Mouse (Mus musculus) spleen, postnatal 4 days (tissue): ENCODE measurements around the gene Ranbp10.

ENCODE experiments used
- DNase-seq, 2 experiments: peaks; one replicate each; pipeline ENCODE4 v3.0.0; 2022; ENCODE audit warnings: low spot score in 2 of 2

Gene Ranbp10

DNA sequence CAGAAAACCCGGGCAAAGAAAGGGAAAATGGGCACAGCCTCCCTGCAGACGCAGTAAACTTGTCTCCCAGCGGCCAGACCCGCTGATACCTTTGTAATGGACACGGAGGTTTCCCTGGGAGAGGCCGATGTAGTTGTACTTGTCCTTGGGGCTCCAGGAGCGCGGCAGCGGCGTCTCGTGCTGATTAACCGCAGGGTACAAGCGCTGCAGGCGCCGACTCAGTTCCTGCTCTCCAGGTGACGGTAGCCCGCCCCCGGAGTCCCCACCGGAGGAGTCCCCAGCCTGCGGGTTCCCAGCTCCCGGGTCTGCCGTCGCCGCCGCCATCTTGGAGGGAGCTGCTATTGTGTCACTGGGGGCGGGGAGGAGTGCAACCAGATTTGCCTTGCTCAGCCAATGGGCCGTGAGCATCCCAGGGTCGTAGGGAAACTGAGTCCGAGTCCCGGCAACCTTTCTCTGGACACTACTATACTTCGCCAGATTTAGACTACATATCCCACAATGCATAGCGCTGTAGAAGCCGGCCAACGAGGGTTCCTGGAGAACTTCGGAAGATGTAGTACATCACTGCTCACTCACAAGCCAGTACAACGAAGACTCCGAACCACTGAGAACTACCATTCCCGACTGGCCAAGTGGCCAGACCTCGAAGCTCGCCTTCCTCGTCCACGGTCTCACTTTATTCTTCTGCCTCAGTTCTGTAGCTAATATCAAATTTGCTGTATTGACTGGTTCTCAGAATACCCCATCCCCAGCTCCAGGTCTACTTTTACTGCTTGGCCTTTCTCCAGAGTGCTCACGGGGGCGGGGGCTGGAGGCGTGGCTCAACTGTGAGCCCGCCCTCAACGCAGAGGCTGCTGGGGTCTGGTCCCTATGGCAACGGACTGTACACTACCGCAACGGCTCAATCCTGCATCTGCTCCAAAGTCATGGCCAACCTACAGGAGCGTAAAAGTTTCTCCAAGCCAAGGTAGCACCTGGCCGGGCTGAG is at the start of gene Ranbp10, which contains the start of gene Tsnaxip1:
TSS of gene Ranbp10 (minus strand) at position 490 of the 988 bp plus-strand sequence.
TSS of gene Tsnaxip1 (plus strand) at position 871 of the 988 bp plus-strand sequence.
- peak; percentile 94 to 96 for DNase-seq

DNA sequence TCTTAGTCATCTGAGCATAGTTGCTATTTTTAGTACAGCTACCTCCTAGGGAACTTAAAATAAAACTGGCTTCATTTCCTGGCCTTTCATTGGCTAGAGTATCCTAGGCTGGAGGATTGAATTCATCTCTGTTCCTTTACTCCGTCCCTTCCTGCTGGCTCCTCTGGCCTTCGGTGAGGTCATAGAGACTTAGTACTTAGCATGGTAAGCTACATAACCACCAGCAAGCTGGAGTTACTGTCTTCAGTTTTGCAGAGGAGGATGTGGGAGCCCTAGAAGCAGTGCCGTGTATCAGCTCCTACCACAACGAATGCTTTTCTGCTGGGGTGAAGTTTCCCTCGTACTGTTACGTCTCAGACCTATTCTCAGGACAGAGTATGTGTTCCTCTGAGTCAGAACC is 47.2 kb upstream of the Ranbp10 start:
- DNase-seq = no peak

DNA sequence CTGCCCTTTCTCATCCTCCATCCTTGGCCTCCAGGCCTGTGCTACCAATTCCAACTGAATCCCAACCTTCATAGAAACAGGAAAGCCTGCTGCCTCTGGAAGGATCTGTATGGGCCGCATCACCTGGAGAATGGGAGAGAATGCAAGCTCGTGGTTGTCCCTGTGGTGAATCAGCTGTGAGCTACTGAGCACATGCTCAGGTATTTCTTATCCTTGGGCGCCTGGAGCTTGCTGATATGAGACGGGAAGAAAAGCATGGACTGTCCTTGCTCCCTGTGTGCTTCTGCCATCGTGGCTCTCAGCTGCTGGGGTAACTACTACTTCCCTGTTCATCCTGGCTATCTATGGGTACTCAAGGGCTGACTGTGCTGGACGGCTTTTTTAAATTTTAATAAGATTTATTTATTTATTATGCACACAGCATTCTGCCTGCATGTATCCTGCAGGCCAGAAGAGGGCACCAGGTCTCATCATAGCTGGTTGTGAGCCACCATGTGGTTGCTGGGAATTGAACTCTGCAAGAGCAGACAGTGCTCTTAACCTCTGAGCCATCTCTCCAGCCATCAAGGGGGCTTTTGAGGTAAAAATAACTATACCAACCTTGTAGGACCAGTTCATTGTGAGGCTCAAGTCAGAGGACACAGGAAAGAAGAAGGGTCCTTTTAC is 39.3 kb upstream of the Ranbp10 start:
- no peak for DNase-seq

GRCm38 (mm10) chr8:105861951-105862350 is 34.8 kb upstream of the Ranbp10 start:
- peak in 1 of 2 experiments; percentile 34 for DNase-seq

DNA sequence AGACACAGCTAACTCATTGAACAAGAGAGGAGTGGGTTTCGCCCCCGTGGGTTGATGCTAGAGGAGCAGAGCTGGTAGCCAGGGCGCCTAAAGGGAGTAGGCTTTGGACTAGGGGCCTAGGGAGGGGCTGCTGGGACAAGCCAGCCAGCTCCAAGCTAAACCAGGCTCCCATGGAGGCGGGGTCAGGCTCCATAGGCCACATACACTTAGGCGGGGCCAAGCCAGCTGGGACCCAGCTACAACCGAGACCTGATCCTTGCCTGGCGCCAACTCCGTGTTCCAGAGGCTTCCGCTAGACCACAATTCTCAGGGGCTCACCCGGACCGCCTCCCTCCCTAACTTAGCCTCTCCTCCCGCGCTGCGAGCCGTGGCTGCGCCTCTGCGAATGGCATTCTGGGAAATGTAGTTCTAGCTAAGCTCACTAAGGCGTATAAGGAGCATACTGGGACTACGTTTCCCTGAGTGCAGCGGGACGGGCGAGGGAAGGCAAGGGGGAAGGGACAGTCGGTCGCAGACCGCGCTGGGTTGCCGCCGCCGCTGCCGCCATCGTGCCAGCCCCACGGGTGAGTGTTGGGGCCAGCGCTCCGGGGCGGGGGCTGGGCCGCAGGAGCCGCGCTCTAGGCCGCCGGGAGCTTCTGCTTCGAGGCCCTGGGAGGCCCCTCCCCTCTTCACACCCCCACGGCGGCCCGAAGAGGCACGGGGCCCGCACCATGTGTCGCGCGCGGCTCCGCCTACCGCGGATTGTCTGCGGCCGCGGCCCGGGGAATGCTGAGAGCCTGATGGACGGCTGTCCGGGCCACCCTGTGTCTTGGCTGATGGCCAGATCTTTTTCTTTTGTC is 33.2 kb upstream of the Ranbp10 start, which contains the start of gene Nutf2:
TSS of gene Nutf2 (plus strand) at position 438 of the 839 bp plus-strand sequence.
- DNase-seq = peak; percentile 91 to 93

- DNase-seq = peak in 1 of 2 experiments; percentile 47
Observed at GRCm38 (mm10) chr8:105859314-105859713, 32.2 kb upstream of the Ranbp10 start.

GRCm38 (mm10) chr8:105858495-105858894 is 31.3 kb upstream of the Ranbp10 start:
- no peak for DNase-seq

DNA sequence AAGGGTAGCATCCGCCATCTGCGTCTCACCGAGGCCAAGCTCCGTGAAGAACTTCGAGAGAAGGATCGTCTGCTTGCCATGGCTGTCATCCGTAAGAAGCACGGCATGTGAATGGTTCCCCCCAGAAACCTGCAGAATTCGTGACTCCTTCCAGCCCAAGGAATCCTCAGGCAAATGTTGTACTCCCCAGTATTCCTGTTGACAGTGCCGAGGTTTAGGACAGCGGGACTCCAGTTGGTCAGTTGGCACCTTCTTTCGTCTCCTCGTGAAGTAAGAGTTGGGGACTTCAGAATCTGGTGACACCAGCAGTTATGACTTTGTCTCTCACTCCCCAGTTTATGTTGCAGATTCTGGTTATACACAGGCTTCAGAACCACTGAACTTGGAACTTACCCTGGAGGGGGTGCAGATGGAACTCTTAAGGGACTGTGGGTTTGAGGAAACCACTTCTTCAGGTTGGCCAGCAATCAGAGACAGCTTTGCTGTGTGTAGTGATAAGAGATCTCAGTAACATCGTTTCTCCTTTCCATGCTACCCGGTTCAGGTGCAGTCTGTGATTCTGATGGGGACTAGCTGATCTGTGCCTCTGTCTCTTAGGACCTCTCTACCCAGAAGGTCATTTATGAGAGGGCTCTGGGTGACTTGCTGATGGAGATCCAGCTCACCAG is 29.2 kb upstream of the Ranbp10 start:
- no peak for DNase-seq

- peak; percentile 61 to 84 for DNase-seq
Observed at GRCm38 (mm10) chr8:105855248-105856167, 28.4 kb upstream of the Ranbp10 start.

GRCm38 (mm10) chr8:105854715-105855216 is 27.6 kb upstream of the Ranbp10 start, which contains the start of gene Thap11:
Thap11 (plus strand) TSS chr8:105855132.
- peak; percentile 92 to 95 for DNase-seq

DNA sequence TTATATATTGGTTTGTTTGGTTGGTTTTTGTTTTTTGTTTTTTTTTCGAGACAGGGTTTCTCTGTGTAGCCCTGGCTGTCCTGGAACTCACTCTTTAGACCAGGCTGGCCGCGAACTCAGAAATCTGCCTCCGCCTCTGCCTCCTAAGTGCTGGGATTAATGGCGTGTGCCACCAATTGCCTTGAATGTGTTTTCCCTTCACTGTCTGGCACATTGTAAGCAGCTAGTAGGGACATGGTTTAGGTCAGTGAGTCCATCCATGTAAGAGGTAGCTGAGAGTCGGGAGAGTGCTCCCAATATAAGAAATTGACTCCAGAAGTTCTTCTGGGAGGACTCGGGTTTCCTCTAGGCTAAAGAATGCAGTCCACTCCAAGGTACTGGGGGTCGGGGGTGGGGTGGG is 27.2 kb upstream of the Ranbp10 start:
- DNase-seq = no peak

- DNase-seq = no peak
Observed at GRCm38 (mm10) chr8:105853178-105853577, 26.0 kb upstream of the Ranbp10 start, which contains the start of gene Cenpt. Cenpt (minus strand) TSS chr8:105853278.

- no peak for DNase-seq
Observed at GRCm38 (mm10) chr8:105852146-105852729, 25.1 kb upstream of the Ranbp10 start.

GRCm38 (mm10) chr8:105851651-105852143 is 24.5 kb upstream of the Ranbp10 start:
- DNase-seq = peak; percentile 88 to 94

DNA sequence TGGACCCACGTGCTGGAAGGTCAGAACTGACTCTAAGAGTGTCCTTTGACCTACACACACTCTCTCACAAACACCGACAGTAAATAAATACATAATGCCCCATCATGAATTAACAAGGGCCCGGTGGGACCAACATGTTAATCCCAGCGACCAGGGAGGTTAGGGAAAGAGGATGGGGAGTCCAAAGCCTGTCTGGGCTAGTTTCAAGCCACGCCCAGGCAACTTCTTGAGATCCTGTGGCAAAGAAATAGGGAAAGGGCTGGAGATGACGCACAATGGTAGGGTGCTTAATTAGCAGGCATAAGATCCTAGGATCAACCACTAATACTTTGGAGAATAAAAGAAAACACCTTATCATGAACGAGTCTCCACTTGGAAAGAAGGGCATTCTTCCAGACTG is 23.5 kb upstream of the Ranbp10 start:
- DNase-seq = no peak

- no peak for DNase-seq
Observed at GRCm38 (mm10) chr8:105850014-105850413, 22.9 kb upstream of the Ranbp10 start.

- no peak for DNase-seq
Observed at GRCm38 (mm10) chr8:105846678-105847077, 19.5 kb upstream of the Ranbp10 start.

DNA sequence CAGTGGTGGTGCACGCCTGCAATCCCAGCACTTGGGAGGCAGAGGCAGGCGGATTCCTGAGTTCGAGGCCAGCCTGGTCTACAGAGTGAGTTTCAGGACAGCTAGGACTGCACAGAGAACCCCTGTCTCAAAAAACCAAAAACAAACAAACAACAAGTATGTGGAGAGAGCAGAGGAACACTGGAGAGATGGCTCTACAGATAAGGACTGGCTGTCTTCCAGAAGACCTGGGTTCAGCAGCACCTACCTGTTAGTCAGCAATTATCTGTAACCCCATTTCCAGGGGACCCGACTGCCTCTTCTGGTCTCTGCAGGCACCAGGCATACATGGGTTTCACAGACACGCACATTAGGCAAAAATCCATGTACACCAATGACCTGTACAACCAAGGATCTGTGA is 12.1 kb upstream of the Ranbp10 start:
- no peak for DNase-seq

- no peak for DNase-seq
Observed at GRCm38 (mm10) chr8:105836991-105837390, 9.8 kb upstream of the Ranbp10 start.
